Mouse (Mus musculus): ENCODE data around the gene Tagap.

DNA sequence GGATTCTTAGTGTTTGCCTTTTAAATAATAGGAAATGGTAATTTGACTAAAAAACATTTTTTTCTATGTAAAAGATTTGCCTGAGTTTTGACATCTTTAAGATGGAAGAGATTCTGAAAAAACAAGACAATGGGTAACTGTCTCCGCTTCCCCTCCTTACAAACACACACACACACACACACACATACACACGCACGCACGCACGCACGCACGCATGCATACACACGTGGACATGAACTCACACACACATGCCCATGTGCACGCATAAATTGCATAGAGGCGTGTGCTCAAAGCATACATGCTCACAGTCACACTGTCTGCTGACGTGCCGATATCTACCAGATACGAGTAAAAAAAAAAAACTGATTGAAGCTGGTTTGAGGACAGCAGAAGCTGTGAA is 49.3 kb upstream of the Tagap start:
- TF ChIP-seq POLR2A (IDR thresholded peaks at IDR 0.05; ENCODE audit: low read depth, low read length) (no peak), CTCF (conservative IDR thresholded peaks at IDR 0.05; ENCODE audit: insufficient read depth, insufficient read length, low read depth, low read length) (no peak)
